Mouse (Mus musculus) Patski (cell line): Measurements from ENCODE around the gene Shc4. TPM values are rescaled to one million over a fixed set of nuclear protein-coding genes. Genes with fewer than 3 reads are reported as not detected.

ENCODE experiments used
- ATAC-seq: fragments of 100-300 bp; one replicate; pipeline ENCODE4 v1.8.0; 2021
- CTCF ChIA-PET: fragments of 350-600 bp; sonication (Branson Sonifier 250); formaldehyde crosslinking; loops from one replicate; lab custom pipeline; 2022; ENCODE audit warnings: inconsistent platforms; lab: Charles Lee
- POLR2A ChIA-PET: fragments of 350-600 bp; sonication (Branson Sonifier 250); formaldehyde crosslinking; loops from one replicate; lab custom pipeline; 2022; ENCODE audit warnings: antibody characterized with exemption, inconsistent platforms; lab: Charles Lee
- DNase-seq: peaks from one replicate; pipeline ENCODE4 v3.0.0-alpha.2; 2011; ENCODE audit warnings: low read depth, low spot score
- H3K27me3 ChIP-seq: fragments of 371-371 bp; one replicate; pipeline ENCODE4 v1.5.1; 2021
- CTCF ChIP-seq: fragments of 100-300 bp; IDR thresholded peaks from one replicate; pipeline ENCODE4 v1.5.1; 2021
- in situ Hi-C: fragments of 300-500 bp; cut with MboI; formaldehyde crosslinking; loops from 3 replicates; pipeline ENCODE4 v1.11.1; 2018; ENCODE audit warnings: low pct_unique_long_range_greater_than_20kb, mixed read lengths
- polyA plus RNA-seq: library from polyadenylated mRNA; unstranded; gene quantifications from one replicate; pipeline ENCODE4 v1.2.3, GENCODE M21; 2021

The Shc4 gene
- polyA plus RNA-seq, 1 experiment from 2014 or later = 0.87 TPM

DNA sequence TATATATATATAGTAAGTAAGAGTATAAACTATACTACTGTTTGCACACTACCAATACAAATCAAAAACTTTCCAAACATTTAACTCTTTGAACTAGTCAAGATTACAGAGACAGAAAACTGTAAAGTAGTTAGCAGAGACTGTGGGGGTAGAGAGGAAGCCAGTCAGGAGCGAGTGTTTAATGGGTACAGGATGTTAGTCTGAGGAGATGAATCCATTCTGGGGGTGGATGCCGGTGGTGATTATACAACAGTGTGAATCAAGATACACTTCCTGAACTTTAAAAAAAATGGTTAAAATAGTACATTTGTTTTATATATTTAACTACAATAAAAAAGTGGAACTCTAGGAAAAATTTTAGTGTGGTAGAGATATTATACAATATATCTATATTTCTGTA is 31.9 kb downstream of the Shc4 start:
- CTCF ChIA-PET = interaction anchor here (1.1 kb wide), 1 partner anchor 23 kb away, joined by 5 read pairs; no protein-coding TSS in a partner anchor
- TF ChIP-seq CTCF = no peak
- POLR2A ChIA-PET = no interaction called here
- no peak for DNase-seq
- H3K27me3 ChIP-seq = no peaks in the 10 kb centered on the region
- in situ Hi-C loops = no loop called here
- no peak for ATAC-seq

DNA sequence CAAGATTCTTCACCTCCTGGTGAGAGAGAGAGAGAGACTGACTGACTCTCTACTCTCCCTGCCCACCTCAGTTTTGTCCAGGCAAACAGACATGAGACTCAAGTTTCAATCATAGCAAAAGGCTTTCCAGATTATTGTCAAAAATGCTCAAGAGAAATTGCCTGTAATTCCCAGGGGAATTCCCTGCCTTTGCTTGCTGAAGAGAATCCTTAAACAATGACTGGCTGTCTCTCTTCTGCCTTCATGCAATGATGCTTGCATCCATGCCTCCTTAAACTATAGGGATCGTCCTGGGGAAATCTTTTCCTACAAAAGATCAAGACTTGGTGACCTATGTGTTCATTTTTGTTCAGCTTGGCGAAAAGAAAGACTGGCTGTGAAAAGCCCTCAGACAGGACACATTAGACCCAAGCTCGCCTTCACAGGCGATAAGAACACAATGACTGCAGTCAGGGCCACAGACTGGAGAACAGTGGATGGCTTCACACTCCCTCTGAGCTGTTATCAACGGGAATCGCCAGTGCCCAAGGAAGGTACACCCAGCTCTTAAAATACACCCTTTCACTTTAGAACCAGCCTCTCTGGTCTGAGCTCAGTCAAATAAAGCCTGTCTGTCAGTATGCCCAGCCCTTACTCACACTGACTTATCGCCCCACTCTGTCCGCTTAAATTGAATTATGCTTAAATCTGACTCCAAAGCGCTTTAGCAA is 38.4 kb downstream of the Shc4 start:
- ATAC-seq (no peak), DNase-seq (no peak)
- H3K27me3 ChIP-seq = peaks cover 4% of the 10 kb centered on the region
- TF ChIP-seq CTCF = no peak
- in situ Hi-C loops = no loop called here
- ChIA-PET POLR2A (no interaction called here), CTCF (no interaction called here)

DNA sequence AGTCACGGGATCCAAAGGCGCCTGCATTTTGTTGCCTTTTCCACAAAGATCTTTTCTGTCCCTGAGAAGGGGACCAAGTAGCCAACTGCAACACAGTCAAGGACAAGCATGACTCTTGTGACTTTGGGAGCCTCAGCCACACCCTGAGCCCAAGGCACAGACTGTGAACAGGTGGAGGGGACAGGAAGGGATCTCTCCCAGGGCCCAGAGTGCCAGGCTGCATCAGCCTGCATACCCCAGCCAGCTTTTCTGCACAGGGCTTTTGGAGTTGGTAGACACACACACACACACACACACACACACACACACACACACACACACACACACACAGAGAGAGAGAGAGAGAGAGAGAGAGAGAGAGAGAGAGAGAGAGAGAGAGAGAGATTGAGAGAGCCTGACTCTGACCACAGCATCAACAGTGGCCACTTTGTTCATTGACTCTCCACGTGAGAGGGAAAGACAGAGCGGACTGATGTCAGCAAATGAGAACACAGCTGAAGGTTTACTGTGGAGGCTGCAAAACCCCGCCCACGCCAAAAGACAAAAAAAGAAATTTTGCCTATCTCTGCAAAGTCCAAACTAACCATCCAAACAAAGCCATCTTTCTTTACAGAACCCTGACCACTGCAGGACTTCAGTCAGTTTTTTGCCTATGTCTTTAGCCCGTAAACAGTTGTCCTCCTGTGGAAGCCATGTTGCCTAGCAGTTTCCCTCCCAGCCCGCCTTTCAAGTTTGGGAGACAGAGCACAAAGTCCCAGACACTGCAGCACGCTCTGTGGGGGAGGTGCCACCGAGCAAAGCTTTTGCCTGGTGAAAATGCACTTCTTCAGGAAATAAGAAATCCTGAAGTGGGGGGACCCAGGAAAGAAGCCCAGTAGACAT is 39.1 kb downstream of the Shc4 start:
- CTCF ChIA-PET = no interaction called here
- POLR2A ChIA-PET = no interaction called here

DNA sequence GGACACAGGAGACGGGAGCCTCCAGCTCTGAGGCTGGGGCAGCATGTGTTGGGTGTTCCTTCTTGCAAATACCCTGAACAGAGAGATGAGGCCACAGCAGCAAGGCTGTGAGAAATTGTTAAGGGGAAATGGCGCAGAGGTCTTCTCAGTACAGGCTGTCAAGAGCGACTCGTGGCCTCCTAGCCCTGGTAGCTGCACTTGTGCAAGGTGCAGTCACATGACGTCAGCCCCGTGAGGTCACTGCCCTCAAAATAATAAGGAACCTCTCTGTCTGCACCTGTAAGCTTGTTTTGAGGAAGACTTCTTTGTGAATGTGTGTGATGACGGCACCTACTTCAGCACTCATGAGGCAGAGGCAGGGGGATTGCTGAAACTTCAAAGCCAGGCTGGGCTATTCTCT is 40.1 kb downstream of the Shc4 start:
- H3K27me3 ChIP-seq = peaks cover 11% of the 10 kb centered on the region
- no peak for TF ChIP-seq CTCF
- ChIA-PET CTCF (no interaction called here), POLR2A (no interaction called here)
- DNase-seq = no peak
- in situ Hi-C loops = no loop called here
- ATAC-seq = no peak

More for the DNA sequence above, 39.1 kb downstream of the Shc4 start:
- DNase-seq (no peak), ATAC-seq (no peak)
- in situ Hi-C loops = no loop called here
- peaks cover 11% of the 10 kb centered on the region for H3K27me3 ChIP-seq
- TF ChIP-seq CTCF = no peak

DNA sequence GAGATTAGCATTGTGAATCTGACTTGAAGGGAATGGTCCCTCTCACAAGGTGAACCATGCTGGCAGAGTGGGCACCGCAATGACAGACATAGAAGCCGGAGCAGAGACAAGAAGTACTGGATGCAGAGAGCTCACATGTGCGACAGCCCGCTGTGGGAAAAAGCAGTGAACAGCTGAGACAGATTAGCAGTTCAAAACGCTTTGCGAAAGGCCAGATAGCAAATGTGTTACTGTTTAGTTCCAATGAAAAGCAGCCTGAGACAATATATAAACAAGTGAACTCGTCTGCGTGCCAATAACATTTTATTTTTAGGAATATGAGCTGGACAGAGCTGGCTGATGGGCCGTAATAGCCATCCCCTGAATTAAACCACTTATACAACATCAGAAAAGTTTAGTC is 42.1 kb downstream of the Shc4 start:
- H3K27me3 ChIP-seq = peaks cover 11% of the 10 kb centered on the region
- ChIA-PET CTCF (no interaction called here), POLR2A (no interaction called here)
- in situ Hi-C loops = no loop called here
- DNase-seq (no peak), ATAC-seq (no peak)
- TF ChIP-seq CTCF = no peak

DNA sequence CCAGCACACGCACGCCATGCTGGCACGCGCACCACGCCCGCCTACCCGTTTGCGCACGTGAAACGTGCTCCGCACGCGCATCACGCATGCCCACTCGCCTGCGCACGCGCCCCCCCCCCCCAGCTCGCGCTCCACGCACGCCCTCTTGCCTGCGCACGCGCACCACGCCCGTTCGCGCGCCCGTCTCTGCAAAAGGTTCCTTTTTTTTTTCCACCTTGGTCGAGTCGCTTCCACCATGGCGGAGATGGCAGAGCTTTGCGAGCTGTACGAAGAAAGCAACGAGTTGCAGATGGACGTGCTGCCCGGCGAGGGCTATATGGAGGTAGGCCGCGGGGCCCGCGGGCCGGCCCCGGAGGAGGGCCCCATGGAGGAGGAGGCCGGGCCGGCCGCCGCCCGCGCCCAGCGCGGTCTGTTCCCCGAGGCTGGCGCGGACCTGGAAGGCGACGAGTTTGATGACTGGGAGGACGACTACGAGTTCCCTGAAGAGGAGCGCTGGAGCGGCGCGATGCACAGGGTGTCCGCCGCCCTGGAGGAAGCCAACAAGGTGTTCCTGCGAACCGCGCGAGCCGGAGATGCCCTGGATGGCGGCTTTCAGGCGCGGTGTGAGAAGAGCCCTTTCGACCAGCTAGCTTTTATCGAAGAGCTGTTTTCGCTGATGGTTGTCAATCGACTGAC is 50.9 kb downstream of the Shc4 start, which contains the start of gene Eid1:
Gene Eid1 (plus strand): TSS at position 139 of the 675 bp plus-strand sequence.
- in situ Hi-C loops = loop anchor here (25.0 kb wide), 1 partner anchor 764 kb away; no protein-coding TSS in a partner anchor
- no peak for DNase-seq
- no peak for TF ChIP-seq CTCF
- ChIA-PET CTCF (interaction anchor here (1.1 kb wide), 1 partner anchor 13 kb away, joined by 3 read pairs; no protein-coding TSS in a partner anchor), POLR2A (interaction anchor here (0.6 to 0.7 kb wide), 2 partner anchors 39 to 48 kb away, joined by 3 to 7 read pairs; no protein-coding TSS in a partner anchor)
- no peaks in the 10 kb centered on the region for H3K27me3 ChIP-seq
- ATAC-seq = peak; percentile 76

DNA sequence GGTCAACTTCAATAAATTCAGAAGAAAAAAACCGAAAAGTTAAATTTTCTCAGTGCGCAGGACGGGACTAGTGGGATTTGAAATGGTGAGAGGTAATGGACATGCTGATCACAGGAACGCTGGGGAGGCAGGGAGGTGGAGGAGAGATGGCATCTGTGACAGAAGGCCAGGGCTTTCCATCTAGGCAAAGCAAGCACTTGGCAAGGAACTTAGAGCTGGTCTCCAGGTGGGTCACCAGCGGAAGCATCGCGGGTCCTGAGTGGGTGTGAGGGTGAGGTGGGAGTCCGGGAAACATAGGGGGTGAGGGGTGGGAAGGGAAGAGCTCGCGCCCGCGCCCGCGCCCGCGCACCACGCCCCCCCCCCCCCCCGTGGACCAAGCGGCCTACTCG is 51.4 kb downstream of the Shc4 start:
- DNase-seq = no peak
- in situ Hi-C loops = loop anchor here (25.0 kb wide), 1 partner anchor 765 kb away; no protein-coding TSS in a partner anchor
- peak; percentile 36 for ATAC-seq
- POLR2A ChIA-PET = no interaction called here
- H3K27me3 ChIP-seq = no peaks in the 10 kb centered on the region
- CTCF ChIA-PET = no interaction called here
- TF ChIP-seq CTCF = no peak

DNA sequence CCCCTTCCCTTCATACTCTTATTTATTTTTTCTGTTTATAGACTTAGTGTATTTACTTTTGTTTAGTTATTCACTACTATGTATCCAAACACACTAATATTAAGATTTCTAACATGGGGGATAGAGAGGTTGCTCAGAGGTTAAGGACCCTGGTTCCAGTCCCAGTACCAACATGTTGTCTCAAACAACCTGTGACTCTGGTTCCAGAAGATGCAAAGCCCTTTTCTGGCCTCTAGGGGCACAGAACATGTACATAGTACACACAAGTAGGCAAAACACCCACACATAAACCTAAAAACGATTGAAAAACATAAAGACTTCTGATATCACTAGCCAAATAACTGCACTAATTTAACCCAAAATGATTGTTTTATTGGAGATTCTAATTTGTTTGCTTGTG is 53.1 kb downstream of the Shc4 start:
- ChIA-PET POLR2A (no interaction called here), CTCF (interaction anchor here (1.2 kb wide), 1 partner anchor 11 kb away, joined by 3 read pairs; no protein-coding TSS in a partner anchor)
- TF ChIP-seq CTCF = peak; percentile 50
- H3K27me3 ChIP-seq = no peaks in the 10 kb centered on the region
- no peak for ATAC-seq
- in situ Hi-C loops = loop anchor here (25.0 kb wide), 1 partner anchor 766 kb away; no protein-coding TSS in a partner anchor
- no peak for DNase-seq

DNA sequence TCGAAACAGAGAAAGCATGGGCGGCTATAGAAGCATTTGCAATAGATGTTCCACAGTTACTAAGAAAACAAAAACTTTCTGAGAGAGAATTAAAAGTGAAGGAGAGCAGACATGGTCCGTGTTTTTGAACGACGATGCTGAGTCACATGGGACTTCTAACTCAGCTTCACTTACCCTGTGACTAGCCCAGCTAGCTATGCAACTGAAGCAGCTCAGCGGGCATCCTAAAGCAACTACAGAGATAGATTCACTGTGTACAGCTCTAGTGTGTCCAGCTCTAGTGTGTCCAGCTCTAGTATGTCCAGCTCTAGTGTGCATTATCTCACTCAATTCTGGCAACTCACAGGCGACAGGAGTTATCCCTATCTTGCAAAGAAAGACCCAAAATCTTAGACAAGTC is 56.2 kb downstream of the Shc4 start:
- POLR2A ChIA-PET = no interaction called here
- CTCF ChIA-PET = interaction anchor here (0.9 to 3.0 kb wide), 9 partner anchors 19 to 403 kb away, joined by 3 to 20 read pairs (median 4); no protein-coding TSS in a partner anchor
- no peak for DNase-seq
- in situ Hi-C loops = loop anchor here (10.0 to 25.0 kb wide), 2 partner anchors 367 to 770 kb away; partner anchors contain the start of gene Fgf7
- ATAC-seq = no peak
- TF ChIP-seq CTCF = no peak
- H3K27me3 ChIP-seq = no peaks in the 10 kb centered on the region

DNA sequence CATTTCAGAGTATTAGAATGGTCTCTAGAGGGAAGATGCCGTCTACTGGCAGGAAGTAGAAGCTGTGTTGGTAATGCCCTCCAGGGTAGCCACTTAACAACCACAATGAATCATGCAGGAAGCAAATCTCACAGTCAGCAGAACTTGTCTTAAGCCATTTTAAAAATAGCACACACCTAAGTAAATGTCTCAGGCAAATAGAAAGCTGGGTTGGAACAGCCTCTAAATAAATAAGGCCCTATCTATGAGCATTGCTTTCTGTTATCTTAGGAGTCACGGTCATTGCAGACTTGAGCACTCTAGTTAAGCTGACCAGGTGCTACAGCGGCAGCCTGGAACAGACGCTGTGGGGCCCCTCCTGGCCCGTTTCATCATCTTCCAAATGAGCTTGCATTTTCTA is 56.8 kb downstream of the Shc4 start:
- in situ Hi-C loops = loop anchor here (10.0 to 25.0 kb wide), 2 partner anchors 368 to 770 kb away; partner anchors contain the start of gene Fgf7
- ChIA-PET CTCF (interaction anchor here (0.9 to 3.0 kb wide), 11 partner anchors 11 to 403 kb away, joined by 3 to 20 read pairs (median 3); no protein-coding TSS in a partner anchor), POLR2A (no interaction called here)
- peak; percentile 57 for TF ChIP-seq CTCF
- DNase-seq = no peak
- no peaks in the 10 kb centered on the region for H3K27me3 ChIP-seq
- peak; percentile 82 for ATAC-seq
